Mouse (Mus musculus) heart, adult 2 months (tissue): ENCODE measurements around the gene Bud13.
A peak's percentile ranks its signal among the peaks of the same experiment; 100 is the strongest.

Experiments used
- CTCF ChIP-seq: fragments of 200-600 bp; IDR thresholded peaks from 2 replicates; pipeline ENCODE4 v1.8.1; 2022; ENCODE audit warnings: antibody characterized with exemption, mild to moderate bottlenecking, moderate library complexity
- EP300 ChIP-seq: fragments of 200-500 bp; IDR thresholded peaks from 2 replicates; pipeline ENCODE4 v1.6.1; 2011; ENCODE audit warnings: low read depth, low read length, control low read depth; ENCODE audit not compliant: insufficient read depth
- POLR2A ChIP-seq: fragments of 200-500 bp; IDR thresholded peaks from 2 replicates; pipeline ENCODE4 v1.6.1; 2011; ENCODE audit warnings: mild to moderate bottlenecking, low read depth, low read length, control low read depth; ENCODE audit not compliant: insufficient read depth

GRCm38 (mm10) chr9:46282631-46283436 lies at the start of gene Bud13:
- TF ChIP-seq CTCF, result peak; percentile 63
- no peak for TF ChIP-seq EP300
- TF ChIP-seq POLR2A, result peak; percentile 85
